Mouse (Mus musculus) kidney, embryonic 15.5 days (tissue): ENCODE results near the gene Kifc3. TPM values are rescaled to one million over a fixed set of nuclear protein-coding genes. Genes with fewer than 3 reads are reported as not detected.

ENCODE experiments used
- ATAC-seq: fragments of 200-750 bp; cut with Nextera tagmentation; replicated peaks from 2 replicates; pipeline ENCODE4 v1.8.0; 2017; ENCODE audit warnings: moderate TSS enrichment; ENCODE audit not compliant: low FRiP score
- H3K27ac ChIP-seq: fragments of 300-500 bp; sonication (generic); 2 replicates; pipeline ENCODE4 v1.5.1; 2015; ENCODE audit warnings: mild to moderate bottlenecking, inconsistent platforms
- H3K27me3 ChIP-seq: fragments of 300-500 bp; sonication (generic); 2 replicates; pipeline ENCODE4 v1.6.1; 2015; ENCODE audit warnings: inconsistent platforms
- H3K36me3 ChIP-seq: fragments of 300-500 bp; sonication (generic); 2 replicates; pipeline ENCODE4 v1.6.1; 2015; ENCODE audit warnings: inconsistent platforms
- H3K4me1 ChIP-seq: fragments of 300-500 bp; sonication (generic); 2 replicates; pipeline ENCODE4 v1.6.1; 2015; ENCODE audit warnings: inconsistent platforms
- H3K4me2 ChIP-seq: fragments of 300-500 bp; sonication (generic); 2 replicates; pipeline ENCODE4 v1.6.1; 2015; ENCODE audit warnings: moderate library complexity, mild to moderate bottlenecking, inconsistent platforms
- H3K4me3 ChIP-seq: fragments of 300-500 bp; sonication (generic); replicated peaks from 2 replicates; pipeline ENCODE4 v1.5.1; 2015; ENCODE audit warnings: mild to moderate bottlenecking, inconsistent platforms
- H3K9ac ChIP-seq: fragments of 300-500 bp; sonication (generic); 2 replicates; pipeline ENCODE4 v1.6.1; 2015; ENCODE audit warnings: mild to moderate bottlenecking, inconsistent platforms
- H3K9me3 ChIP-seq: fragments of 300-500 bp; sonication (generic); replicated peaks from 2 replicates; pipeline ENCODE4 v1.6.1; 2016; ENCODE audit warnings: inconsistent platforms
- WGBS: fragments of 180-500 bp; shearing (Covaris S2); methylation state at CpG from one replicate; pipeline ENCODE4 v1.1.7; 2015; ENCODE audit warnings: mixed read lengths; 5-methylcytosine and 5-hydroxymethylcytosine counted together
- polyA plus RNA-seq: library from polyadenylated mRNA; unstranded; fragments of >200 nt; fragmentation: Nextera tagmentation; extraction: Ambion mirVana; gene quantifications from 2 replicates; pipeline ENCODE4 v1.2.1, GENCODE M21; 2015

The Kifc3 gene
- polyA plus RNA-seq, 1 experiment from 2014 or later = 28.8 TPM

- no peak overlapping the region for H3K4me3 ChIP-seq
- peaks cover 64% of the 10 kb centered on the region for H3K36me3 ChIP-seq
- ATAC-seq = no peak
- H3K27ac ChIP-seq = no peak overlapping the region
- no peak overlapping the region for H3K9ac ChIP-seq
- H3K4me2 ChIP-seq = no peak overlapping the region
- H3K27me3 ChIP-seq = no peaks in the 10 kb centered on the region
- WGBS = 90% methylated on average over 4 of the region's 4 CpGs
- peaks cover 13% of the 10 kb centered on the region for H3K4me1 ChIP-seq
- H3K9me3 ChIP-seq = no peaks in the 10 kb centered on the region
These were observed 118.4 kb downstream of the Kifc3 start for GRCm38 (mm10) chr8:95084261-95084660.

- peak overlapping the region; percentile 79 for H3K4me2 ChIP-seq
- 6% methylated on average over 11 of the region's 11 CpGs for WGBS
- peaks cover 13% of the 10 kb centered on the region for H3K4me1 ChIP-seq
- H3K36me3 ChIP-seq = peaks cover 39% of the 10 kb centered on the region
- peak overlapping the region; percentile 75 for H3K4me3 ChIP-seq
- no peaks in the 10 kb centered on the region for H3K27me3 ChIP-seq
- H3K27ac ChIP-seq = peak overlapping the region; percentile 80
- peak overlapping the region; percentile 75 for H3K9ac ChIP-seq
- ATAC-seq = no peak
- no peaks in the 10 kb centered on the region for H3K9me3 ChIP-seq
These were observed 121.0 kb downstream of the Kifc3 start for GRCm38 (mm10) chr8:95081650-95082049.

- H3K27ac ChIP-seq = peak within 1 kb of the TSS; percentile 80
- peak within 1 kb of the TSS; percentile 79 for H3K4me2 ChIP-seq
- peaks cover 31% of the 10 kb centered on the region for H3K36me3 ChIP-seq
- H3K9ac ChIP-seq = peak within 1 kb of the TSS; percentile 75
- under 1% methylated on average over 47 of the region's 47 CpGs for WGBS
- peaks cover 13% of the 10 kb centered on the region for H3K4me1 ChIP-seq
- peak within 1 kb of the TSS; percentile 75 for H3K4me3 ChIP-seq
- H3K9me3 ChIP-seq = no peaks in the 10 kb centered on the region
- H3K27me3 ChIP-seq = no peaks in the 10 kb centered on the region
- ATAC-seq = peak; percentile 97
These were observed 122.0 kb downstream of the Kifc3 start, which contains the start of gene Katnb1 for GRCm38 (mm10) chr8:95080381-95081341. Gene Katnb1 (plus strand): TSS chr8:95081186.

GRCm38 (mm10) chr8:95079305-95079704 lies 123.3 kb downstream of the Kifc3 start:
- H3K27me3 ChIP-seq = no peaks in the 10 kb centered on the region
- 89% methylated on average over 4 of the region's 4 CpGs for WGBS
- H3K27ac ChIP-seq = no peak overlapping the region
- H3K4me2 ChIP-seq = no peak overlapping the region
- no peak overlapping the region for H3K9ac ChIP-seq
- ATAC-seq = no peak
- no peak overlapping the region for H3K4me3 ChIP-seq
- H3K36me3 ChIP-seq = peaks cover 18% of the 10 kb centered on the region
- peaks cover 13% of the 10 kb centered on the region for H3K4me1 ChIP-seq
- no peaks in the 10 kb centered on the region for H3K9me3 ChIP-seq

GRCm38 (mm10) chr8:95078055-95078454 lies 124.6 kb downstream of the Kifc3 start:
- Histone ChIP-seq H3K9me3 (no peaks in the 10 kb centered on the region), H3K9ac (no peak overlapping the region), H3K4me1 (peaks cover 13% of the 10 kb centered on the region), H3K4me2 (no peak overlapping the region), H3K4me3 (no peak overlapping the region), H3K27me3 (no peaks in the 10 kb centered on the region), H3K36me3 (peaks cover 6% of the 10 kb centered on the region), H3K27ac (no peak overlapping the region)
- WGBS = 81% methylated on average over 3 of the region's 3 CpGs
- ATAC-seq = no peak

- Histone ChIP-seq H3K4me3 (no peak overlapping the region), H3K9me3 (no peaks in the 10 kb centered on the region), H3K4me1 (no peaks in the 10 kb centered on the region), H3K9ac (no peak overlapping the region), H3K4me2 (no peak overlapping the region), H3K27ac (no peak overlapping the region), H3K36me3 (no peaks in the 10 kb centered on the region), H3K27me3 (no peaks in the 10 kb centered on the region)
- no peak for ATAC-seq
- WGBS = 84% methylated on average over 17 of the region's 17 CpGs
These were observed 126.5 kb downstream of the Kifc3 start for GRCm38 (mm10) chr8:95076151-95076550.

- Histone ChIP-seq H3K9me3 (no peaks in the 10 kb centered on the region), H3K27ac (no peak overlapping the region), H3K9ac (no peak overlapping the region), H3K36me3 (no peaks in the 10 kb centered on the region), H3K4me3 (no peak overlapping the region), H3K27me3 (no peaks in the 10 kb centered on the region), H3K4me1 (no peaks in the 10 kb centered on the region), H3K4me2 (no peak overlapping the region)
- 72% methylated on average over 3 of the region's 3 CpGs for WGBS
- no peak for ATAC-seq
These were observed 127.1 kb downstream of the Kifc3 start for GRCm38 (mm10) chr8:95075504-95075903.

GRCm38 (mm10) chr8:95067582-95067981 lies 135.0 kb downstream of the Kifc3 start:
- Histone ChIP-seq H3K9me3 (no peaks in the 10 kb centered on the region), H3K36me3 (no peaks in the 10 kb centered on the region), H3K4me1 (no peaks in the 10 kb centered on the region), H3K9ac (no peak overlapping the region), H3K27me3 (no peaks in the 10 kb centered on the region), H3K4me2 (no peak overlapping the region), H3K27ac (no peak overlapping the region), H3K4me3 (no peak overlapping the region)
- no peak for ATAC-seq
- 41% methylated on average over 3 of the region's 3 CpGs for whole genome bisulfite sequencing

GRCm38 (mm10) chr8:95064531-95064930 lies 138.1 kb downstream of the Kifc3 start:
- no peak for ATAC-seq
- Histone ChIP-seq H3K27ac (no peak overlapping the region), H3K9me3 (no peaks in the 10 kb centered on the region), H3K9ac (no peak overlapping the region), H3K4me2 (no peak overlapping the region), H3K27me3 (no peaks in the 10 kb centered on the region), H3K4me3 (no peak overlapping the region), H3K4me1 (no peaks in the 10 kb centered on the region), H3K36me3 (no peaks in the 10 kb centered on the region)
- WGBS = 81% methylated on average over 2 of the region's 2 CpGs

- 52% methylated on average over 6 of the region's 6 CpGs for WGBS
- Histone ChIP-seq H3K4me2 (no peak overlapping the region), H3K27me3 (no peaks in the 10 kb centered on the region), H3K36me3 (no peaks in the 10 kb centered on the region), H3K4me1 (no peaks in the 10 kb centered on the region), H3K9ac (no peak overlapping the region), H3K4me3 (no peak overlapping the region), H3K27ac (no peak overlapping the region), H3K9me3 (no peaks in the 10 kb centered on the region)
- no peak for ATAC-seq
These were observed 142.6 kb downstream of the Kifc3 start for GRCm38 (mm10) chr8:95059812-95060533.

- Histone ChIP-seq H3K27ac (no peak overlapping the region), H3K4me1 (no peaks in the 10 kb centered on the region), H3K27me3 (no peaks in the 10 kb centered on the region), H3K9me3 (no peaks in the 10 kb centered on the region), H3K36me3 (no peaks in the 10 kb centered on the region), H3K4me3 (no peak overlapping the region), H3K4me2 (no peak overlapping the region), H3K9ac (no peak overlapping the region)
- 71% methylated on average over 6 of the region's 6 CpGs for WGBS
- no peak for ATAC-seq
These were observed 144.0 kb downstream of the Kifc3 start for GRCm38 (mm10) chr8:95058661-95059060.

- H3K4me3 ChIP-seq = no peak overlapping the region
- no peaks in the 10 kb centered on the region for H3K27me3 ChIP-seq
- no peak overlapping the region for H3K27ac ChIP-seq
- H3K4me2 ChIP-seq = no peak overlapping the region
- no peak for ATAC-seq
- WGBS = 86% methylated on average over 5 of the region's 5 CpGs
- H3K36me3 ChIP-seq = no peaks in the 10 kb centered on the region
- no peak overlapping the region for H3K9ac ChIP-seq
- H3K9me3 ChIP-seq = no peaks in the 10 kb centered on the region
- no peaks in the 10 kb centered on the region for H3K4me1 ChIP-seq
These were observed 146.2 kb downstream of the Kifc3 start for GRCm38 (mm10) chr8:95056414-95056813.
